Mouse (Mus musculus): ENCODE measurements around the gene Hypk. TPM values are rescaled to one million over a fixed set of nuclear protein-coding genes. Genes with fewer than 3 reads are reported as not detected.

The Hypk gene
- polyA plus RNA-seq, 1 experiment from 2014 or later = 75.9 TPM

DNA sequence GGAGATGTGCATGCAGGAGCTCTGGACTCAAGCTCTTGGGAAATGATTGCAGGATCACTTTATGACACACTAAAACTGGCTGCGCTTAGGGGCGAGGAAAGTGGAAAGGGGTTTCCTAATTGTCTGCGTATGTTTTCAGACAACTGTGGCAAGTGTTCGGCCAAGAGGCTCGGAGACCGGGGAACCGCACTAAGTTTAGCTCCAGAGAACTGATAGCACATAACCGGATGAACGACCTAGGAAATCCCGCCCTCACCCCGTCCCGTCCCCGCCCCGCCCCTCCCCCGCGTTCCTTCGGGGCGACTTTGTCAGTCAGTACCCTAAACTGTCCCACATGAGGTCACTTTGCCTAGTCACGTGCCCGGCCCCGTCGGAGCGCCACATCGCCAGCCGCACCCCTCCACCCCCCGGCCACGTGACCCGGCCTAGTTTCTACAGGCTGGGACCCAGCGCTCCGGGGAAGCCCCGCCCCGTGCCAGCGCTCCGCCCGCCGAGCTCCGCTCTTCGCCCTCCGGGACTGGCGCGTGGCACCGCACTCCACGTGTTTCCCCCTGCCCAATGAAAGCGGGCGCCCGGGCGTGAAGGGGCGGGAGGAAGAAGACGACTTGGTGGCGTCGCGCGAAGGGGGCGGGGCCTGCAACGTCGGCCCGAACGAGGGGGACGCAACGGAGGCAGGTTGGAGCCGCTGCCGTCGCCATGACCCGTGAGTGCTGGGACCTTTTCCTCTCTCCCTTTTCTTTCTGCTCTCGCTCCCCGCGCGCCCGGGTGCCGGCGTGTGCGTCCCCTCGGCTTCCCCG, 4.2 kb upstream of the Hypk start, which contains the start of gene Serf2:
Gene Serf2 (plus strand): TSS at position 457 of the 797 bp plus-strand sequence.
- H3K4me2 ChIP-seq (replicated peaks; ENCODE audit: low read depth) = peak within 1 kb of the TSS; percentile 86
- under 1% methylated on average over 72 of the region's 74 CpGs for WGBS
- peak within 1 kb of the TSS; percentile 99 for H3K27ac ChIP-seq (replicated peaks)
- no peaks in the 10 kb centered on the region for H3K27me3 ChIP-seq (ENCODE audit: control insufficient read depth, insufficient read depth, low read length)
- no peak for TF ChIP-seq EP300 (optimal IDR thresholded peaks at IDR 0.05)
- no peak for TF ChIP-seq CTCF (IDR thresholded peaks at IDR 0.05; ENCODE audit: low read depth)
- DNase-seq (ENCODE audit: low spot score) (peak; percentile 100), ATAC-seq (ENCODE audit: low FRiP score, low TSS enrichment) (peak; percentile 98)
- no peaks in the 10 kb centered on the region for H3K9me3 ChIP-seq (ENCODE audit: control insufficient read depth, low read length)
- peak within 1 kb of the TSS; percentile 99 for H3K4me3 ChIP-seq (ENCODE audit: low read depth, low read length)
- H3K9ac ChIP-seq (ENCODE audit: low read length) = peak within 1 kb of the TSS; percentile 99
- H3K4me1 ChIP-seq (replicated peaks; ENCODE audit: control insufficient read depth, insufficient read depth) = no peaks in the 10 kb centered on the region
- no peaks in the 10 kb centered on the region; the same call in 1 of the 2 replicates for H3K36me3 ChIP-seq (ENCODE audit: control insufficient read depth, insufficient read depth, low read length)

DNA sequence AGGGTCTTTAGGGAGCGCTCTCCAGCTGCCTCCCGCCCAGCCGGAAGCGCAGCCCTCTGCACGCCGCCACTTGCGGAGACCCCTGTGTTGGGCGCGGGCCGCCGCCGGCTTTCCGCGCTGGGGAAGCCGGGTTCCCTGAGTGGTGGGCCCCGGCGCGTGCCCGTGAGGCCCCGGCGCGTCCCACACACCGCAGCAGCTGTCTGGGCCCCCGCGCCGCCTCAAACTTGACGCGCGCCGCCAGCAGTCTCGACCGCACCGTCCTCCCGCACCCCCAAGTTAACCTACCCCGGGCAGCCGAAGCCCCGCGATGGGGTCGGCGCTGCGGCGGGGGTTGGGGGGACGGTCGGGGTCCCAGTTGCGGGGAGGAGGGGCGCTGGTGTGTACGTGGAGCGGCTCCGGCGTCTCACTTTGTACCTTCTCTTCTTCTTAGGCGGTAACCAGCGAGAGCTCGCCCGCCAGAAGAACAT, 3.5 kb upstream of the Hypk start:
- H3K4me2 ChIP-seq (replicated peaks; ENCODE audit: low read depth) = peak overlapping the region; percentile 86
- H3K9ac ChIP-seq (ENCODE audit: low read length) = peak overlapping the region; percentile 99
- H3K36me3 ChIP-seq (ENCODE audit: control insufficient read depth, insufficient read depth, low read length) = no peaks in the 10 kb centered on the region; the same call in 1 of the 2 replicates
- H3K4me3 ChIP-seq (ENCODE audit: low read depth, low read length) = peak overlapping the region; percentile 99
- under 1% methylated on average over 38 of the region's 54 CpGs for WGBS
- no peaks in the 10 kb centered on the region for H3K27me3 ChIP-seq (ENCODE audit: control insufficient read depth, insufficient read depth, low read length)
- DNase-seq (ENCODE audit: low spot score) (peak; percentile 60), ATAC-seq (ENCODE audit: low FRiP score, low TSS enrichment) (peak; percentile 27)
- no peaks in the 10 kb centered on the region for H3K4me1 ChIP-seq (replicated peaks; ENCODE audit: control insufficient read depth, insufficient read depth)
- H3K9me3 ChIP-seq (ENCODE audit: control insufficient read depth, low read length) = no peaks in the 10 kb centered on the region
- H3K27ac ChIP-seq (replicated peaks) = peak overlapping the region; percentile 99
- TF ChIP-seq EP300 (optimal IDR thresholded peaks at IDR 0.05) (no peak), CTCF (IDR thresholded peaks at IDR 0.05; ENCODE audit: low read depth) (no peak)

DNA sequence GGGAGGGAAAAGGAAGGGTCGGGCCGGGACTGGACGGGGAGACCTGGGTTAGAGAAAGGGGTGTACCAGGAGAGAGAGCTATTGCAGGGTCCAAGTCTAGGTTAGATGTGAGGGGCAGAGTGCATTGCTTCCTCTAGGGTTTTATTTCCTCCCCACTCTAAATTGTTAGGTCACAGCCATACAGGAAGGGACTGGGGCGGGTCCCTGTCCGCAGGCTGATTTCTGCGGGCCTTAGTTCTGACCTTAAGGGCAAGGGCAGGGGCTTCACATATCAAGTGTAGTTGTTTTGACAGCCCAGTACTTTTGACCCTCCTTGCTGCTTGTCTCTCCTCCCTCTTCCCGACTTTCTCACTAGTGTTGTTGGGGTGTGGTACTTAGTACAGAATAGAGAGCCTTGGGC, 3.0 kb upstream of the Hypk start:
- TF ChIP-seq EP300 (optimal IDR thresholded peaks at IDR 0.05) (no peak), CTCF (IDR thresholded peaks at IDR 0.05; ENCODE audit: low read depth) (peak; percentile 22; the same call in 1 of the 2 replicates)
- Histone ChIP-seq H3K27ac (replicated peaks) (peak overlapping the region; percentile 99), H3K4me3 (ENCODE audit: low read depth, low read length) (peak overlapping the region; percentile 99), H3K9me3 (ENCODE audit: control insufficient read depth, low read length) (no peaks in the 10 kb centered on the region), H3K36me3 (ENCODE audit: control insufficient read depth, insufficient read depth, low read length) (no peaks in the 10 kb centered on the region; the same call in 1 of the 2 replicates), H3K9ac (ENCODE audit: low read length) (peak overlapping the region; percentile 99), H3K4me2 (replicated peaks; ENCODE audit: low read depth) (peak overlapping the region; percentile 86), H3K27me3 (ENCODE audit: control insufficient read depth, insufficient read depth, low read length) (no peaks in the 10 kb centered on the region), H3K4me1 (replicated peaks; ENCODE audit: control insufficient read depth, insufficient read depth) (no peaks in the 10 kb centered on the region)
- no peak for ATAC-seq (ENCODE audit: low FRiP score, low TSS enrichment)
- WGBS = under 1% methylated on average over 7 of the region's 7 CpGs
- DNase-seq (ENCODE audit: low spot score) = peak; percentile 34

DNA sequence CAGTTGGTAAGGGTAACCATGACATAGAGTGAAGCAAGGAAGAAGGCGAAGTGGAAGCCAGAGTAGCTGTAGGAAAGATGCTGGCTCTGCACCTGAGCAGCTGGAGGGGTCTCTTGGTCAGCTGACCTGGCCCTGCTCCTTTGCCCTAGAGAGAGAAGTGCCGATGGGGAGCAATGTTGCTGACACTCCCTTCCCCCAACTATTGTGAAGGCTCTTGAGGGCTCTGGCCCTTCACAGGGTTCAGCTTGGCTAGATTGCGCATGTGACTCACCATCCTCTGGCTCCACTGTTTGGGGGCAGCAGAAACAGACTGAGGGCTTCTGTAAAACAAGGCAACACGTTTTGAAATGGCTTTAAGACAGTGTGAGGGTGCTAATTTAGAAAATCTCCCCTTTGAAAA, 729 bp upstream of the Hypk start:
- H3K27ac ChIP-seq (replicated peaks) = no peak overlapping the region; the same call in 1 of the 2 replicates
- TF ChIP-seq CTCF (IDR thresholded peaks at IDR 0.05; ENCODE audit: low read depth) (no peak), EP300 (optimal IDR thresholded peaks at IDR 0.05) (no peak)
- H3K4me3 ChIP-seq (ENCODE audit: low read depth, low read length) = no peak overlapping the region
- H3K4me2 ChIP-seq (replicated peaks; ENCODE audit: low read depth) = no peak overlapping the region
- no peaks in the 10 kb centered on the region for H3K4me1 ChIP-seq (replicated peaks; ENCODE audit: control insufficient read depth, insufficient read depth)
- ATAC-seq (ENCODE audit: low FRiP score, low TSS enrichment) (no peak), DNase-seq (ENCODE audit: low spot score) (no peak)
- H3K9ac ChIP-seq (ENCODE audit: low read length) = no peak overlapping the region
- 69% methylated on average over 4 of the region's 4 CpGs for WGBS
- no peaks in the 10 kb centered on the region for H3K9me3 ChIP-seq (ENCODE audit: control insufficient read depth, low read length)
- H3K36me3 ChIP-seq (ENCODE audit: control insufficient read depth, insufficient read depth, low read length) = no peaks in the 10 kb centered on the region; the same call in 1 of the 2 replicates
- no peaks in the 10 kb centered on the region for H3K27me3 ChIP-seq (ENCODE audit: control insufficient read depth, insufficient read depth, low read length)

DNA sequence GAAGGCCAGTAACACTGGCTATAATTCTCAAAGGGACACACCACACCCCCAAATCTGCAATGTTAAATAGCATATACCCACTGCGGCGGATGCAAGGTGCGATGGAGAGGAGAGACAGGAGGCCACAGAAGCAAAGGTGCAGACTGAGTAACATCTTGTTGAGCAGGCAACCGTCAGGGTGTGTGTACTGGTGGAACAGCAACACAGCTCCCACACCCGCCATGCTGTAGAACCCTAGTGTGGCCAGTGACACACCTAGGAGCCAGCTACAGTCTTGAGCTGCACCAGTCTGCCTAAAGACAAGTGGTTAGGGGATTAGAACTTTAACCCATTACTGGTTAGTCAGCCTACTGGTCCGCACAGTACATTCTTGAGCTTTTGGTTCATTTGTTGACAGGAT, 827 bp downstream of the Hypk start:
- WGBS = 83% methylated on average over 6 of the region's 6 CpGs
- TF ChIP-seq EP300 (optimal IDR thresholded peaks at IDR 0.05) (no peak), CTCF (IDR thresholded peaks at IDR 0.05; ENCODE audit: low read depth) (no peak)

DNA sequence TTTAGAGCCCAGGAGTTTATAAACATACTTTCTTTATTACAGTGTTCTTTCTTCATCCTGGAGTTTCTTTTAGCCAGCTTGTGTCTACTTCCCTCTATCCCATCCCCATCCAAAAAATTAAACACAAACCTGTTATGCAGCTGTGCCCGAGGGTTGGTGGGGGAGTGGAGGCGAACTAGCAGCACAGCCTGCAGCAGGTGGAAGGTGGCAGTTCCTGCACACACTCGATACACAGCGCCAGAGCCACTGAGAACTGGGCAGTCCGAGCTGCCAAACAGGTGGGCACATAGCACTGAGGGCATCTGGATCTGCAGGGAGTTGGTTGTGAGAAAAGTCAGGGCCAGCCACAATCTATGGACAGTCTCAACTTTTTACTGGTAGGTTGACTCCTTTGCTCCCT, 2.4 kb downstream of the Hypk start:
- H3K4me2 ChIP-seq (replicated peaks; ENCODE audit: low read depth) = no peak overlapping the region
- no peaks in the 10 kb centered on the region; the same call in 1 of the 2 replicates for H3K36me3 ChIP-seq (ENCODE audit: control insufficient read depth, insufficient read depth, low read length)
- H3K4me3 ChIP-seq (ENCODE audit: low read depth, low read length) = no peak overlapping the region
- 66% methylated on average over 5 of the region's 5 CpGs for WGBS
- H3K27me3 ChIP-seq (ENCODE audit: control insufficient read depth, insufficient read depth, low read length) = no peaks in the 10 kb centered on the region
- H3K27ac ChIP-seq (replicated peaks) = no peak overlapping the region
- H3K9me3 ChIP-seq (ENCODE audit: control insufficient read depth, low read length) = no peaks in the 10 kb centered on the region
- no peak overlapping the region for H3K9ac ChIP-seq (ENCODE audit: low read length)
- H3K4me1 ChIP-seq (replicated peaks; ENCODE audit: control insufficient read depth, insufficient read depth) = no peaks in the 10 kb centered on the region
- no peak for TF ChIP-seq CTCF (IDR thresholded peaks at IDR 0.05; ENCODE audit: low read depth)
- TF ChIP-seq EP300 (optimal IDR thresholded peaks at IDR 0.05) = no peak
- ATAC-seq (ENCODE audit: low FRiP score, low TSS enrichment) (no peak), DNase-seq (ENCODE audit: low spot score) (no peak)

More for the DNA sequence above, 827 bp downstream of the Hypk start:
- H3K27me3 ChIP-seq (ENCODE audit: control insufficient read depth, insufficient read depth, low read length) = no peaks in the 10 kb centered on the region
- H3K27ac ChIP-seq (replicated peaks) = no peak overlapping the region
- no peaks in the 10 kb centered on the region for H3K4me1 ChIP-seq (replicated peaks; ENCODE audit: control insufficient read depth, insufficient read depth)
- ATAC-seq (ENCODE audit: low FRiP score, low TSS enrichment) (no peak), DNase-seq (ENCODE audit: low spot score) (no peak)
- no peaks in the 10 kb centered on the region; the same call in 1 of the 2 replicates for H3K36me3 ChIP-seq (ENCODE audit: control insufficient read depth, insufficient read depth, low read length)
- H3K4me3 ChIP-seq (ENCODE audit: low read depth, low read length) = no peak overlapping the region
- H3K4me2 ChIP-seq (replicated peaks; ENCODE audit: low read depth) = no peak overlapping the region
- no peak overlapping the region for H3K9ac ChIP-seq (ENCODE audit: low read length)
- no peaks in the 10 kb centered on the region for H3K9me3 ChIP-seq (ENCODE audit: control insufficient read depth, low read length)
